Mouse (Mus musculus): ENCODE results near the gene Fat3.

Gene Fat3

DNA sequence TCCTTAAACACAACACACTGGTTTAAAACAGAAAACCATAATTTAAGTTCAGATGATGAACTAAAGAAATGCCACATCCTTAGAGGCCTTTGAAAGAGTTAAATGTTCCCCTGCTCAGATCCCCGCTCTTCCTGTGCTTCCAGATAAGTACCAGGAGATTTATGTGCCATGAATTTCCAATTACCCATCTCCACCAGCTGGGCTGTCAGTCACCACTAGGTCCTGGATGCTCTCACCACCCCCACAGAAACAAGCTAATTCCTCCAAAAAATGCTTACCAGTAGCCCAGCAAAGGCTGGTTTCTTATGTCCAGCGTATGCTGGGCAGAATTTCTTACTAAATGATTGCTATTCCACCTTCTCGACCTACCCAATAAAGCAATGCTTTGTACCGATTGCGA, 72.5 kb downstream of the Fat3 start:
- no peak for DNase-seq

DNA sequence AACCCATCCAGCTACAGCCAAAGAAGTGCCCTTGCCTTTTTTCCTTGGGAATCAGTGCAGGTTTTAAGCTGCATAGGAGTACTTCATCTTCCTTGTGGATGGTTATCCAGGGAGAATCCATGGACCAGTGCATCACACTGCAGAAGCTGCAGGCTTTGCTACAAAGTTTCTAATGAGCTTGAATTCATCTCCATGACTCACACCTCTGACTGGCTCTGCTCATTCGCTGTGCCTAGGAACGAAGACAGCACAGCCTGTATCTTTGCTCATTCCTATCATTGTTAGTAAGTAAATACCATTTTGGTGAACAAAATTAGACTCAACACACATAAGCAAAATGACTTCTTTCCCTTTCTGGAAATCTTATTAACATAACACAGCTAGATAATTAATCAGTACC, 78.4 kb downstream of the Fat3 start:
- no peak for DNase-seq

DNA sequence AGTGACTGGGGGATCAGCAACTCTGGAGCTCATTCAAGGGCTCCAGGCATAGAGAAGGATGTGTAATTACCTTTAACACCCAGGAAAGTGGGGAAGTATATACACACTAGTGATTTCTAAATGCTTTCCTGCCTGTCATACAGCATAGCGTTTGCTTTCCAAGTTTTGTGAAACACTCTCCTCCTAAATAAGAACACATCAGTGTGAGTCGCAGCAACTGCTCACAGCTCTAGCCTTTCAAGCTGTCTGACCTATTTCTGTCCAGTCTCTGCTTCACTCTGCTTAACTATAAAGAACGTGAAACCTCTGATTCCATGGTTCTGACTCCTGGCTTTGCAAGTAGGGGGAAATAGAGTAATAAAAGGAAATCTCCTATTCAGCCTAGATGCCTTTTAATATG, 98.3 kb downstream of the Fat3 start:
- DNase-seq = no peak

DNA sequence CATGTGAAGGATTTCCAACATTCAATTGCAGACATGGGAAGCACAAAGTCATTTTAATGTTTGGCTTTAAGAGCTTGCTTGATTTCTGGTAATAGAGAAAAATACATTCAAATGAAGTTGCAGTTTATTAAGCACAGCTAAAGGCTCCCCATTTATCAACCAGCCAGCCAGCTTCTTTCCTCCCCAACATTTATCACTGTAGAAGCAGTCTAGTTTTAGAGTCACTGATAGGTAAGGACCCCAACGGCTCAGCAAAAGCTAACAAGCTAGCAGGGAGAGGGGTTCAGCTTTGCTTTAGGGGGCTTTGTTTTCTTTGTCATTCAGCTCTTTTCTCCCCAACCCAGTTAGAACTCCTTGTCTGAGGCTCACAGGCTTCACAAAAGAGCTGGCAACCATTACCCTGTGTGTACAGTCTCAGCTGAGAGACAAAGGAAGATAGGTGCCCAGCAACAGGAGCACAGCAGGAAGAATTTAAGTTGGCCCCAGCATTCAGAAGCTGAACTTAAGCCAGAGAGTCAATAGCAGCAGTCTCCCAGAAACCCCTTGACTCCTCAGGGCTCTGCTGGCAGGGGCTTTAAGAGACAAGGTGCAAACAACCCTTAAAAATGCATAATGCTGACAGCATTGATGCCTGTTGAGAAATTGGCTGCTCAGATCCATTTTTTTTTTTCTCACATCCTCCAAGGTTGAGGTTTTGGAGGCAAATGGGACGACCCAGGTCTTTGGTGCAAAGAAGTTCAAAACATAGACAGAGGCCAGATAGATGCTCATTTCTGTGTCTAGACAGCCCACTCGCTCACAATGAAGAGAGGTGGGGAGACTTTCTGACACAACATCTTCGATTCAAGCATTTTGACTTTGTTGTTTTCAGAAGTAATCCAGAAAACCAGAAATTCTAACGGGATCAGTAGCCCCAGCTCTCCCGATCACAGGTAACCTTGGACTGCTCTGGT, 102.1 kb downstream of the Fat3 start:
- DNase-seq = no peak

DNA sequence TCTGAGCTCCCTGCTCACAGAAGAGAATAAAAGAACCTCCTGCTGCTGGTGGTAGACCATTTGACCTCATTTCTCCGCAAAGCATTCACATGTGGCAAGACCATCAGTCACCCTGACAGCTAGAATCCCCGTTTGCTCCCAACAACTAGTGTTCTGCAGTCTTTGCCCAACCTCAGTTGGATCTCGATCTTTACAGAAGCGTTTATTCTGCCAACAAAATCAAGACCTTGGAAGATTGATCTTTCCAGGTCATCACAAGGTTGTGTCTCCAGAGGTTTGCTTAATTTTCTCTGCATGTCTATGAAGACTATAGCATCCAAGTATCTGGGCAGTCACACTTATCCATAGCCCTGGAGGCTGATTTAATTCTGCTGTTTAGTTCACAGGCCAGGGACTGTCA, 111.9 kb downstream of the Fat3 start:
- DNase-seq = no peak

DNA sequence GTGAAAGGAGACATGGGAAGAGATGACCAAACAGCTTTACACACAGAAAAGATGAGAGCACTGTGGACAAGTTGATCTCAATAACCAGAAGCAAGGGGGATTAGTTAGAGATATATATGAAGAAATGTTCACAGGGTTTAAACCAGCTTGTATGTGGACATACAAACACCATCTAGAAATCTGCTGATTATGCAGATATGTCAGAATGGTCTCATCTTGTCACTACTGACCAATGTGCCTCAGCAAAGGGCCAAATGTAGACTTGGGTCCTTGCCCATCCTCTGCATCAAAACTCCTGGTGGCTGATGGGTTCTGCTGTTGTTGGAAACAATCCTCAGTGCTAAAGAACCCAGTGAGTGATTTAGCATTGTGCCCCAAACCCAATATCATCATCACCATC, 113.6 kb downstream of the Fat3 start:
- no peak for DNase-seq

DNA sequence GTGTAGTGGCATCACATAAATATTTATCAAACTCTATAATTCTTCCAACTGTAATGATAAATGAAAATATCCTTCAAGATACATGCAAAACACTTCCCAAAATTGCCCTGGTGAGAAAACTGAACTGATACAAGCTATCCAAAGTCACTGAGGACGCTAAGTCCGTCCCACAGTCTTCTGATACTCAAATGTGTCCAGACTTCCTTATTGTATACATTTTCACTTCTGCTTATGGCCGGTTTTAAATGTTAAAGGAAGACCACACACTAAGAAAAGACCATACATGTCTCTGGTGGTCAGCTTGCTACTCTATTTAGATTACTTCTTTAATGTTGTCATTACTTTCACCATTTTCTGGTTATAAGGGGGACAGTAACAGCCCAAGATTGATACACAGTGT, 137.4 kb downstream of the Fat3 start:
- DNase-seq = no peak

DNA sequence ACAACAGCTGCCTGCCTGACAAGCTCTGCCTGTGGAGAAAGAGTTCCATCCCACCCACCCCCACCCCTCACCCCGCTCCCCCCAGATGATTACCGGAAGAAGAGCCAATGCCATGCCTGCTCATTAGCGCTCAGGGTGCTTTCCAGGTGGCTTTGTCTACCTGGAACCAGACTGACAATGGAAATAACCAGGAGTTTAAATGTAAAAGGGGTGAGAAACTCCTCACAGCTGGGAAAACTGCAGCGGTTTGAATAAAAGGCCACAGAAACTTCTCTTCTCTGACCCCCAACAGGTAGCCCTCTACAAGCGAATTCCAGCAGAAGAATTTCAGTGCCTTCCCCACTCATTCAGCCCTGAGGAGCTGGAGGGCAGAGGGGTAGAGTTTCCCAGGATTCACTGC, 139.3 kb downstream of the Fat3 start:
- no peak for DNase-seq

DNA sequence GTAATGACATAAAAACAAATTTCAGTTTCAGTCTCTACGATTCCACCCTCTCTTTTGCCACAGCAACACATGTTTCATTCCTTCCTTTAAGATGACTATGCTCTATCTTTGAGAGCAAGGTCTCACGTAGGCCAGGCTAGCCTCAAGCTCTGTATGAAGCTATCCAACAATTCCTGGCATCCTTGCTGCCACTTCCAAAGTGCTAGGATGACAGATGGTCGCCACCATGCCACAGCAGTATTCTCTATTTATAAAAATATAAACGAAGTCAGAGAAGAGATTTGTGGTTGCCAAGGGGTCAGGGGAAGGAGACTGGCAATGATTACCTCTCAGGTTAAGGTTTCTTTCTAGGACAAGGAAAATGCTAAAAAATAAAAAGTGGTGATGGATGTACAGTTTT, 144.4 kb downstream of the Fat3 start:
- no peak for DNase-seq

DNA sequence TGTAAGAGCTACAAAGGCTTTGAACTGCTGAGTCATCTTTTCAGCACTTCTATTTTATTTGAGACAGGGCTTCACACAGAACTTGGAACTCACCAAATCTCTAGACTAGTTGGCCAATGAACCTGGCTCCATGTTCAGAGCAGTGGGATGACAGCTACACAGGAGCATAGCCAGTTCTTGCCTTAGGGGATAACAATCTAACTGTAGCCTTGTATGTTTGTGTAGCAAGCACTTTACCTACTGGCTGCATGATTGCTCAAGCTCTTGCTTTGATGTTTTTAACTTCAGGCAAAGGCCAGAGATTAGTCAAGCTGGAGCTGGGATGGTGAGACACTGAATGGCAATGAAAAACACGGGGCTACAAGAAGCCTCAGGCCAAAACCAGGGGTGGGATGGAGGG, 146.2 kb downstream of the Fat3 start:
- no peak for DNase-seq

DNA sequence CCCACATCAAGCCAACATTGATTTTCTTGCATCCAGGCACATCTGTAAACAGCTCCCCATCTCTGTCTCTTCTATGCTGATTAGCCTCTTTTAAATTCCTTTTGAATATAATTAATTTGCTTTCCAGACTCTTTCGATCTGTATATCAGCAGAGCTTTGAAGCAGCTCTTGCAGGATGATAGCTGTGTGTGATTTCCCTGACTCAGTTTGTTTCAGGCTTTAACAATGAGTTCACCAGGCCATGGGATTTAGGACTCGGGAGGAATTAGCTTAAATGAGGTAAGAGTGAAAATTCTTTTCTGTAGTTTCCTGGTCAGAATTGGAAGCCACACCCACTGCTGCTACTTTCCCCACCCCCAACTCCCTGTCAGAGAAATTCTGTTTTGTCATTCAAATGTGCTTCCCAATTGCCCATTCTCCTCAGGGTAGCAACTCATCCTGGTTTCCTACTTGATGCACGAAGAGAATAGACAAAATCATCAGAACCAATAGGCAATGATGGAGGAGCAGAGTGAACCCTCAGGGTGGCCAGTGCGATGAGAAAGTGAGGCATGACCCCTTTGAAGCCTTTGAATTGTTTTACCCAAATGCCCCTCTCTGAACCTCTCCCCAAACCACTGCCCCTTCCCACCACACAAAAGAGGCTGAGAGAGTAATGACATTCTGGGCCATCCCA, 147.9 kb downstream of the Fat3 start:
- no peak for DNase-seq

DNA sequence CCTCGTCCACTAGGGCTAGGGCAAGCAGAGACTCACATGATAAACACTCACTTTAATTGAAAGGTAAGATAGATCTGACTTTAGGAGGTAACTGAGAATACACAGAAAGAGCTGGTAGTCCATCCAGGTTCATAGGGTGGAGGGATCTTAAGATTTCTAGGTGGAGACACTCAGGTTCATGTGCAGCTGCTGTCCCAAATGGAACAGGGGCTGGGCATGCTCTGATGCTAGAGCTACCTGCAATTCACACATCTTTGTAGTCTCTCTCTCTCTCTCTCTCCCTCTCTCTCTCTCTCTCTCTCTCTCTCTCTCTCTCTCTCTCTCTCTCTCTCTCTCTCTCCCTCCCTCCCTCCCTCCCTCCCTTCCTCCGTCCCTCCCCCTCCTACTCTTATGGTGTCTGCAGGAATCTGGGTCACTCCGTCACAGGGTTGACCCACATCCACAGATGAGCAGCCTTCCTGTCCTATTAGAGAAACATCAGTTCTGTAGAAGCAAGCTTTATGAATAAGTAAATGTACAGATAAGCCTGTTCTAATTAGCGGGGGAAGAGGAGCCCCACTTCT, 148.5 kb downstream of the Fat3 start:
- no peak for DNase-seq

DNA sequence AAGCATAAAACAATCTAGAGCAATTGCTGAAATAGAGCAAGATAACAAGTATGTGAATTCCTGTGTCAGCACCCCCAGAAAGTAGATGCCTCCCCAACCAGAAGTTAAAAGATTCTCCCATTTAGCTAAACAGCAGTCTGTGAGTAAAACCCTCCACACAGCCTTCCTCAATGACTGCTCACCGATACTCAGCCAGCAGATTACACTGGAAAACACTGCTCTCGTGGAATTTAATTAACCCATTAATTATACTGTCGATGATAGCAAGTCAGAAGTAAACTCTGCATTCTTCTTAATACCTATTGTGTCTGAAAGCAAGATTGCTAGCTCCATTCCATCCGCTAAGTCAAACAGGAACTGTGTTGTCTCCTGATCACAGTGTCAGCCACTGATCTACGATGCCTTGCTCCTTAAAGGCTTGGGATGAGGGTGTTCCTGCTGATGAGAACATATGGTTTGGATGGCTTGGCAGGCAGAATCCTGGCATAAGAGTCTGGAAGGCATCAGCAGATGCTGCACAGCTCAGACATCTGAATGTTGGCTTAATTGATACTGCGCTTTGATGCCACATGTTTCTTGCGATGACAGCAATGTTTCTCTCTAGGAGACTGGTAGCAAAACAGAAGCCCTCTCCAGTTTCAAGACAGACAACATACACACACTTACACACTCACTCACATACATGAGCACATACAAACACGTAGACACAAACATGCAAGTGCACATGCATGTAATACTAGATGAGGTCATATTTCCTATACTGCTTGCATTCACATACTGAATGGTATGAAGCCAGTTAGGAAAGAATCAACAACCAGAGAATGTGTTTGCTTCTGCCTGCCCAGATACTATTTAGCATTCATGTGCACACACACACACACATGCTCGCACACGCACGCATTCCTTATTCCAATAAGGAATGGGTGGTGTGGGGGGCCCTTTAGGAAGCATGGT, 155.9 kb downstream of the Fat3 start:
- DNase-seq = peak; percentile 38

DNA sequence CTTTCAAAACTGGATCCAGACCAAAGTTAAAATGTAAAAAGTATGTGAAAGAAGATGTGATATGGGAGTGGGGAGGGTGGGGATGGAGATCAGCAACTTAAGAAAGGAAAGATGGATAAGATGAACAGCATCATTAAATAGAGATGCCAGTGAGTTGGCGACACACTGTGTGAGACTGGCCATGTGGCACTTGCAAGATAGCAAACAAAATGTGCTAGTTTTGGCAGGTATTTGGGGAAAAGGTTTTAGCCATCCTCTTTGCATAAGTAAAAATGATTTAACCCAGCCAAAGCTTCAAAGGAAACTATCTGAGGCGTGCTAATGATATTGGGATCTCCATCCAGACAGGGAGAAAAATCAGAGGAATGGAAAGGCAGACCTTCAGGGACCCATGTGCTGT, 157.9 kb downstream of the Fat3 start:
- no peak for DNase-seq

DNA sequence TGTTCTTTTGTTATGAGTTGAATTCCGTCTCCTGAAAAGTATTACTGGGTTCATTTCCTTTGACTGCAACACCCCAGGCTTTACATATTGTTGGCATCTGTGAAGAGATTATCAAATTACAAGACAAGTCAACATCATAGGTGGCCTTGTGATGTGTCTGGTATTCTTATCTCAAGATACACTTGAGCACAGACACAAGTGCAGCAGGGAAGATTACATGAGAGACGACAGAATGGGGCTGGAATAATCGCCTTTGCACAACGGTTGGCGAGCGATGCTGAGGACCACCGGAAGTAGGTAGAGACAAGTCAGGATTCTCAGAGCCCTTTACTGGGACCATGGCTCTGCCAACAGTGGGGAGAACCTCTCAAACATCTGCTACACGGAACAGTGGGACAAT, 158.5 kb downstream of the Fat3 start:
- no peak for DNase-seq

DNA sequence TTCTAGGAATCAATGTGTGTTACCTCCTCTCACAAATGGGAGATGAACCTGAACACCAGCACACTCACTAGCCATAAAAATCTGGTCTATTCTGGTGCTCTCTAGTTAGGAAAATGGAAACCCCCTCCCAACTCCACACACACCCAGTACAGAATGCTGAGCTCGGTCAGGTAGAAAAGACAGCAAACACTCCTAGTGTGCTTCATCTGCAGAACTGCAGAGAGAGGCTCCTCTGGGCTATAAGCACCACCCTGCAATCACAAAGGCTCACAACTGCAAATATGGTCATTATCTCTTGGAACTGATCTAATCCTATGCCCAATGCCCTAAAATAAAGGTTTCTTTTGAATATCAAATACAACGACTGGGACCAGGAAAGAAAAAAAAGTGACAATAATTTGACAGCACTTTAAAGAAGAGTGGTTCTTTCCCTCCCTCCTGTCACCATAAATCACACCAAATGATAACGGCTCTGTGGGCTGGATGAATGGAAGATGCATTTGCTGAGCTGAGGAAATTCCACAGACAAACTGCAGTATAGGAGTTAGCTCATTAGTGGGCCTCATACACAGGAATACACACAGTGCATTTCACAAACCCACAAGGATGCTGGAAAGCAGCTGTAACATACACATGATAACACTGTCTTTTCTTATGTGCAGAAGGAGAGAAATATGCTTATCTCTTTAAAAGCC, 170.6 kb downstream of the Fat3 start:
- no peak for DNase-seq

DNA sequence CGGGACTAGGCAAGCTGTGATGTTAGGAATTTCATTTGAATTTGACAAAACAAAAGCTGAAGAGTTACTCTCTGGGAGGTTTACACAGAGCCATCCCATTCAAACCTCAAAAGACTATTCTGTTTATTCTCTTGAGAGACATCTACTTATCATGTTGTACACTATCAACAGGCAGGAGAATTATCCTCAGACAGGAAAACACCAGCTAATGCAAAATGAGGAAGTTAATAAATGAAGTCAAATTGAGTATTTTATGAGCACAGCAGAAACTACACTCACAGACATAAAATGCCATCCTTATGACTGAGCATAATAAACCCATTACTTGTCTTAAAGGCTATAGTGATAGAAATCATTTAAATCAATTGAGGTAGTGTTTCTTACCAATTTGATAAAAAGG, 182.1 kb downstream of the Fat3 start:
- no peak for DNase-seq

DNA sequence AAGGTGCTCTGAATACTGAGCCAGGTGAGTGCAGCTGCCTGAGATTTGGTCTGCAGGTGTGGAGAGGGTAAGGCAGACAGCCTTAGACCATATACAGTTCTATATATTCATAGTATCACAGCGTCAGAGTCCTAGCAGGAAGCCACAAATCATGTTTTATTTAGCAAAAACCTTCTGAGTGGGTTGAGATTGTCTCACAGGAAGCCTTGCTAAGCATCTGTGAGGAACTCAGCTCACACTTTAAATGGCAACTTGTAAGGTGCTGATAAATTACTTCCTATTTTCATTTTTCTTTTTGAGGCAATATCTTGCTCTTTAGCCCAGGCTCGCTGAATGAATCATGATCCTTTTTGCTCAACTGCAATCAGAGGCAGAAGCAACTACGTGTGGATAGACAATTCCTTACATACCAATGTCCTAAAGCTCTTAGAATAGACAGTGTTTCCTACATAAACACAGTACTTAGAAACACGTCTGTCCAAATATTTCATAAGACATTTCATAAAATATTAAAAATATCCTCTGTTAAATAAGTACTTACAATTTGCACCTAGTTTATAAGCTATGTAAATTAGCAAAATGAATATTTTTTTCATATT, 188.4 kb downstream of the Fat3 start:
- no peak for DNase-seq

DNA sequence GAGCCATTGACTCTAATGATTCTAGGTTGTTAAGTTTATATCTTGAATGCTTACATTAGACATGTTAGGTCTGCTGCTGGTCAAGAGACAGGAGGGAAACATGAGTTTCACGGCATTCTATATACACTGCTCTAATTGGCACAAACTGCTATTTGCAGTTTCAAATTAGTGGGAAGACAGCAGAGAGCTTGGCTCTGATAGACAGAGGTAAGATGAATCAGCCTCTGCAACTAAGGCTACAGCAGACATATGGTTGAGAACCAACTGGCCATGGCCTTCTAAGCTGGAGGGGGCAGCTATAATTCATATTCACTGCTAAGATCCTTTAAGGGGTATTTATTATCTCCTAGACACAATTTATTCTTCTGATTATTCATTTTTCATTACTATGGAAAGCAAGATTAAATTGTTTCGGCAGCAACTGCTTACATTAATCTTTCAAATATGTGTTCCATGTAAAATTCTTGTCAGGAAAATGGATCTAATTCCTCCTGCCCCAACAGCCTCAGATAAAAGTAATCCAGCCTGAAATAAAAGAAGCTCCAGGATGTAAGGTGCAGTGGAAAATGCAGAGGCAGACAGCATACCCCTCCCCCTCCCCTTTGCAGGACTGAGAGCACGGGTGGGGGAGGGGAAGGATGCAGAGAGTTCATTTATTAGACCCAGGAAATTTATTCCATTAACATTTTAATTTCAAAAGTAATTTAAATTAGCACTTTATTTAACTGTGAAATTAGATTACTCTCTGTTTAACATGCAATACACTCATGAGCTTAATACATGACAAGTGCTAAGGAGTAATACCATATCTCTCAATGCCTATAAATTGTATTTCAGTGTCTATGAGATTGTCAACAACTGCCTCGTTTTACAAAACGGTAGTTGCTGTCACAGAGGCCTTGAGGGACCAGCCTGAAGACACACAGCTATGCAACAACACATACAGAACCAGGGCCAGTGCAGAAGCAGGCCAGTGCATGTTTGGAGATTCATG, 189.9 kb downstream of the Fat3 start:
- no peak for DNase-seq

DNA sequence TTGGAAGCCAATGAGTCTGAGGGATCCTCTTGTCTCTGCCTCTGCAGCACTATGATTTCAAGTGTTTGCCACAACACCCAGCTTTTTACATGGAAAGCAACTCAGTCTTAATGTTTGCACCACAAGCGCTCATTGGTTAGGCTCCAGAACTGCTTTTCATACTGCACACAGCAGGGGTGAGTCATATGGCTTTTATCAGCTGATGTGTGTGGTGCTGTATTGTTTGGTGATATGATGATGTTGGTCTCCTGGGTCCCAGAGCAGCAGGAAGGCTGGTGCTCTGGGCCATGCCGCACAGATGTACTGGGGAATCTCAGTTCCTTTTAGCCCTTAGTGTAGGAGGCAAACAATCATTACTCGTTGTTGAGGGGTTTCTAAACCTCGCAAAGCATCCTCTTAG, 190.8 kb downstream of the Fat3 start:
- DNase-seq = no peak

DNA sequence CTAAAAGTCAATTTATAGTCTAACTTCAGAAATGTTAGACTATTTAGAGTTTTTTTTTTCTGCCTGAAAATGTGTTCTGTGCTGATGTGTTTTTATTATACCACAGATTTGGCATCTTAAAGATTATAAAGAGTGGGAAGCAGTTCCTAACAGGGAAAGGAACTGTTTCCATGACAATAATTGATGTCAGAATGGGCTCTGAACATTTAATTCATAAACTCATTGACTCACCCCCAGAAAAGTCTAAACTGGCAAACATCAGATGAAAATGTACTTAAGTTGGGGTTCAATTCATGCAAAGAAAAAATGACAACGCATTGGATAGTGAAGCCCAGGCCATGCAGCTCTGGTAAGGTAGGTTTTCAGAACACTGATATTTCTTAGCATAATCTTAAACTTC, 193.3 kb downstream of the Fat3 start:
- DNase-seq = no peak

All from right cerebral cortex, postnatal 25 days (tissue).